Mouse (Mus musculus) midbrain, embryonic 13.5 days (tissue): ENCODE results near the gene Wdr48. TPM values are rescaled to one million over a fixed set of nuclear protein-coding genes. Genes with fewer than 3 reads are reported as not detected.

Experiments used
- ATAC-seq: fragments of 200-750 bp; cut with Nextera tagmentation; 2 replicates; pipeline ENCODE4 v1.8.0; 2017; ENCODE audit warnings: mild to moderate bottlenecking, moderate TSS enrichment, moderate library complexity
- H3K27ac ChIP-seq: fragments of 300-500 bp; sonication (generic); 2 replicates; pipeline ENCODE4 v1.5.1; 2015; ENCODE audit warnings: inconsistent platforms, mild to moderate bottlenecking, moderate library complexity
- H3K27me3 ChIP-seq: fragments of 300-500 bp; sonication (generic); 2 replicates; pipeline ENCODE4 v1.6.1; 2015; ENCODE audit warnings: mild to moderate bottlenecking, inconsistent platforms
- H3K36me3 ChIP-seq: fragments of 300-500 bp; sonication (generic); 2 replicates; pipeline ENCODE4 v1.6.1; 2015; ENCODE audit warnings: mild to moderate bottlenecking, inconsistent platforms
- H3K4me1 ChIP-seq: fragments of 300-500 bp; sonication (generic); replicated peaks from 2 replicates; pipeline ENCODE4 v1.6.1; 2015; ENCODE audit warnings: inconsistent platforms
- H3K4me2 ChIP-seq: fragments of 300-500 bp; sonication (generic); replicated peaks from 2 replicates; pipeline ENCODE4 v1.6.1; 2015; ENCODE audit warnings: moderate library complexity, mild to moderate bottlenecking, inconsistent platforms
- H3K4me3 ChIP-seq: fragments of 300-500 bp; sonication (generic); replicated peaks from 2 replicates; pipeline ENCODE4 v1.5.1; 2015; ENCODE audit warnings: mild to moderate bottlenecking, inconsistent platforms
- H3K9ac ChIP-seq: fragments of 300-500 bp; sonication (generic); replicated peaks from 2 replicates; pipeline ENCODE4 v1.6.1; 2015; ENCODE audit warnings: mild to moderate bottlenecking, inconsistent platforms
- H3K9me3 ChIP-seq: fragments of 300-500 bp; sonication (generic); 2 replicates; pipeline ENCODE4 v1.6.1; 2016; ENCODE audit warnings: mild to moderate bottlenecking, inconsistent platforms
- WGBS: fragments of 180-500 bp; shearing (Covaris S2); methylation state at CpG from one replicate; pipeline ENCODE4 v1.1.7; 2015; 5-methylcytosine and 5-hydroxymethylcytosine counted together
- polyA plus RNA-seq: library from polyadenylated mRNA; unstranded; fragments of >200 nt; fragmentation: Nextera tagmentation; extraction: Ambion mirVana; gene quantifications from 2 replicates; pipeline ENCODE4 v1.2.1, GENCODE M21; 2015

The Wdr48 gene
- 74.5 and 75.3 TPM in 2 replicates for polyA plus RNA-seq

DNA sequence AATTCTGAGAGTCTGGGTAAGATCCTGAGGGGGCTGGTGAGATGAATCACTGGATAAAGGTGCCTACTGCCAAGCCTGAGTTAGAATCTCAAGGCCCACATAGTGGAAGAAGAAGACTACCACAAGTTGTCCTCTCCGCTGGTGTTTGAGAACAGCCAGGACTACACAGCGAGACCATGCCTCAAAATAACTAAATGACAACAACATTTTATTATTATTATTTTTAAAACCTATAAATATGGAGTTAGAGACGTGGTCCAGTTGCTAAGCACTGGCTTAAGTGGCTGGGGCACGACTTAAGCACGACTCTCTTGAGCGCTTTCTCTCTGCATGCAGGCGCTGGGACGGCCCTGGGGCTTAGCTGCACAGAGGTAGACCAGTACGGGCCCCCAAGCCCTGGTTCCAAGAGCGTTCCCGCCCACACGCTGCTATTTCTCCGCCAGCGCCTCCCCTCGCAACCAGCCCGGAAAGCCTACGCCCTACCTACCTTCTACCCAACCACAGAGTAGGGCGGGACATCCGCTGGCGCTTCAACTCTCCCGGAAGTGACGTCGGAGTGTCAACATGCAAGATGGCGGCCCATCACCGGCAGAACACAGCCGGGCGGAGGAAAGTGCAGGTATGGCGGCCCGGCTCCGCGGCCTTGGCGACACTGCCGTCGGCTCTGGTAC is at the start of gene Wdr48:
TSS of gene Wdr48 (plus strand) at position 540 of the 671 bp plus-strand sequence.
- H3K27ac ChIP-seq, result peak within 1 kb of the TSS; percentile 85
- peak; percentile 99 for ATAC-seq

DNA sequence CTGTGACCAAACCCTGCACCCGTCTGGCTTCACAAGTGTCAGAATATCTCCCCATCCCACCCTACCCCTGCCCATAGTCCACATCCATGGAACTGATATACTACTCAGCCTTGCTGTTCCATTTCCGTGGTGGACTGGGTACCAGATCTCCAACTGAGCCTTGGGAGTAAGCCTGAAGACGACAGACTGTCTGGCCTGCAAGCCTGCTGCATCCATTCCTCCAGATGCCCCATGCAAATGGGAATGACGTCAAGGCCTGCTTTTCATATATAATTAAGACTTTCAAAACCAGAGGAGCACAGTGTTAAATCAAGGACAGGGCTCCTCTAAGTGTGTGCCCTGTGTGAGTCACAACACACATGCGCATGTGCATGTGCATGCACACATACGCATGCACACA is 47.5 kb upstream of the Wdr48 start:
- Histone ChIP-seq H3K9me3 (no peaks in the 10 kb centered on the region), H3K27ac (no peak overlapping the region), H3K4me1 (peaks cover 27% of the 10 kb centered on the region), H3K9ac (no peak overlapping the region), H3K4me2 (no peak overlapping the region), H3K36me3 (no peaks in the 10 kb centered on the region), H3K4me3 (no peak overlapping the region), H3K27me3 (no peaks in the 10 kb centered on the region)
- no peak for ATAC-seq
- 68% methylated on average over 6 of the region's 6 CpGs for WGBS

More for the DNA sequence above, at the start of gene Wdr48:
- H3K4me2 ChIP-seq, result peak within 1 kb of the TSS; percentile 95
- peak within 1 kb of the TSS; percentile 90 for H3K9ac ChIP-seq
- no peaks in the 10 kb centered on the region for H3K9me3 ChIP-seq
- WGBS, result 4% methylated on average over 34 of the region's 34 CpGs
- peaks cover 11% of the 10 kb centered on the region; the same call in 1 of the 2 replicates for H3K27me3 ChIP-seq
- peaks cover 21% of the 10 kb centered on the region for H3K4me1 ChIP-seq
- H3K36me3 ChIP-seq, result no peaks in the 10 kb centered on the region
- peak within 1 kb of the TSS; percentile 99 for H3K4me3 ChIP-seq

DNA sequence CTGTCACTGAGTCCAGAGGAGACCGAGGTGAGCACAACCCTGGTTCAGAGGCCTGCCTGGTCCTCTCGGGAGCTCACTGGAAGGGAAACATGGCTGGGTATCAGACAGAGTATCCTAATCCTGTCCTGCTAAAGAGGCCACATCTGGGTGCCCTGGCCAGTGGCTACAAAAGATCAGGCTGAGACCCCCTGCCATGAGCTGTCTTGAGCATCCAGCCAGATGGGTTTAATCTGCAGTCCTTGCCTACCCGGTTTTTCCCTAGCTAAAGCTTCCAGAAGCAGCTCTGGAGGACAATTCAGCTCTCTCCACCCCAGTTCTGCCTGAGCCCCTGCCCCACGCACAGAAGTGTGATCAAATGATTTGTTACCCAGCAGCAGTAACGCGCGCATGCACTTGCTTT is 46.0 kb upstream of the Wdr48 start:
- Histone ChIP-seq H3K9ac (no peak overlapping the region), H3K9me3 (no peaks in the 10 kb centered on the region), H3K4me3 (no peak overlapping the region), H3K27me3 (no peaks in the 10 kb centered on the region), H3K4me1 (peaks cover 23% of the 10 kb centered on the region), H3K4me2 (no peak overlapping the region), H3K36me3 (no peaks in the 10 kb centered on the region), H3K27ac (no peak overlapping the region)
- 21% methylated on average over 7 of the region's 7 CpGs for WGBS
- no peak for ATAC-seq

DNA sequence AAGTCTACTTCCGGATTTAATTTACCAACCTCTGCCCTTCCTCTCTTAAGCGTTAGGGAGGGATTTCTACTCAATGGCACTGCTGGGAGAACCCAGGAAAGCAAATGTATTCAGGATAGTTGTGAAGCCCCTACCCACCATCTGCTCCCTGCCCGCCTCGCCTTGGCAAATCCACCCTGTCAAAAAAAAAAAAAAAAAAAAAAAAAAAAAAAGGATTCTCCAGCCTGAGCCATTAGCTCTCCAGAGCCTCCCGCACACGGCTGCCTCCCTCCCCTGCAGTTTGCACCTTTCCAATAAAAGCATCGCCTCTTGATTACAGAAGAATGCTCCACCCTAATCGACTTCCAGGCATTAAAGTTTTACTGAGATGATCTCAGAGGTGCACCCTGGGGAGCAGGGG is 45.5 kb upstream of the Wdr48 start:
- H3K9ac ChIP-seq, result no peak overlapping the region
- ATAC-seq, result no peak
- H3K4me2 ChIP-seq, result no peak overlapping the region
- H3K27ac ChIP-seq, result no peak overlapping the region
- no peaks in the 10 kb centered on the region for H3K9me3 ChIP-seq
- H3K4me3 ChIP-seq, result no peak overlapping the region
- H3K36me3 ChIP-seq, result no peaks in the 10 kb centered on the region
- WGBS, result 12% methylated on average over 8 of the region's 8 CpGs
- H3K4me1 ChIP-seq, result peaks cover 23% of the 10 kb centered on the region
- no peaks in the 10 kb centered on the region for H3K27me3 ChIP-seq

DNA sequence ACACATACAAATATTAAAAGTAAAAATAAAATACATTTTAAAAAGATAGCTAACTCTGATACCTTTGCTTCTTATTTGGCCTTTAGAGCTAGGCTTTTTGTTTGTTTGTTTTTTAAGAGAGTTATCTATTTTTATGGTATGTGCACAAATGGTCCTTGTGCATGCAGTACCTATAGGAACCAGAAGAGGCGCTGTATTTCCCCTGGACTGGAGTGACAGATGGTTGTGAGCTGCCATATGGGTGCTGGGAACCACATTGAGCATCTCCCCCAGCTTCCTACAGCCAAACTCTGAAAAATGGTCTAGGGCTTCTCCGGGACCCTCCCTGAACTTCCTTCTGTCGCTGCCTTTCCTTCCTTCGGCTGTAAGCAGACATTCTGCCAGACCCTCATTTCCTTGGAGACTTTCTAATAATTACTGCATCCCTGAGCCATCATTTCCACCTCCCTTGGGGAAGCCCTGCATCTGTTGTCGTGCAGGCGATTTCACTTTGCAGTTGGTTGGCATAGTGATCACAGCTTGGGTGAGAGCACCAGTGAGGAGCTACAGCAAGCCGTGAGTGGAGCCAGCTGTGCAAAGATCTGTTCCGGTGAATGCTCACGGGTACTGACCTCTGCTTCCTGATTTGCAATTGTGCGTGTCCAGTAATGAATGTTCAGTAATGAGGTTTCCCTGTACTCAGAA is 42.2 kb upstream of the Wdr48 start:
- 62% methylated on average over 10 of the region's 10 CpGs for WGBS
- H3K27ac ChIP-seq, result peak overlapping the region; percentile 47
- no peak overlapping the region for H3K9ac ChIP-seq
- H3K9me3 ChIP-seq, result no peaks in the 10 kb centered on the region
- H3K36me3 ChIP-seq, result no peaks in the 10 kb centered on the region
- H3K4me2 ChIP-seq, result no peak overlapping the region
- peak; percentile 54; the same call in 1 of the 2 replicates for ATAC-seq
- no peaks in the 10 kb centered on the region for H3K27me3 ChIP-seq
- H3K4me3 ChIP-seq, result no peak overlapping the region
- peaks cover 19% of the 10 kb centered on the region for H3K4me1 ChIP-seq

DNA sequence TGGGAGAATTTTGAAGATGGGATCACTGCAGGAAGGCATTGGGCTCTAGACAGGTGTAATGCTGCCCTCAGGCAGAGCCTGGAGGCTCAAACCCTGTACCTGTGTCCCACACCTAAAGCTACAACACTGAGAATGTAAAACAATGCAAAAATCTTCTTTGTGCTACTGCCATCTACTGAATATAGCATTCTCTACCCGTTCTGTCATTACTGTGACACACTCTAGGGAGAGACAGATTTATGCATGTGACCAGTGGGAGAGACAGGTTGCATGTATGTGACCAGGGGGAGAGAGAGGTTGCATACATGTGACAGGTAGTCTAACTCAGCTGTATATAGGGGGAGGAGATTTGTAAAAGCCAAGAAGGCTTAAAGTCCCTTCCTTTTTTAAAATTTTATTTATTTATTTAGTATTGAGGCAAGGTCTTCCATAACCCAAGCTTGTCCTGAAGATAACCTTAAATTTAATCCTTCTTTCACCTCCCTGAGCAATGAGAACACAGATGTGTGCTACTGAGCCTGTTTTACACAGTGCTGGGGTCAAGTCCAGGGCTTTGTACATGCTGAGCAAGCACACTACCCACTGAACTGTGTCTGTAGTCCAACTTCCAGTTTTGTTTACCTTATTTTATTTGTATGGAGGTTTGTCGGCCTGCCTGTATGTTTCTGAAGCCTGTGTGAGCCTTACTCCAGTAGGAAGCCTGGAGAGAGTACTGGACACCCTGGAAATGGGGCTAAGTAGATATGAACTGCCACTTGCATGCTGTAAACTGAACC is 41.4 kb upstream of the Wdr48 start:
- Histone ChIP-seq H3K9me3 (no peaks in the 10 kb centered on the region), H3K27me3 (no peaks in the 10 kb centered on the region), H3K36me3 (no peaks in the 10 kb centered on the region), H3K4me1 (peaks cover 19% of the 10 kb centered on the region), H3K27ac (peak overlapping the region; percentile 47), H3K4me2 (no peak overlapping the region), H3K4me3 (no peak overlapping the region), H3K9ac (no peak overlapping the region)
- WGBS, result 79% methylated on average over 2 of the region's 2 CpGs
- ATAC-seq, result no peak; the same call in 1 of the 2 replicates

DNA sequence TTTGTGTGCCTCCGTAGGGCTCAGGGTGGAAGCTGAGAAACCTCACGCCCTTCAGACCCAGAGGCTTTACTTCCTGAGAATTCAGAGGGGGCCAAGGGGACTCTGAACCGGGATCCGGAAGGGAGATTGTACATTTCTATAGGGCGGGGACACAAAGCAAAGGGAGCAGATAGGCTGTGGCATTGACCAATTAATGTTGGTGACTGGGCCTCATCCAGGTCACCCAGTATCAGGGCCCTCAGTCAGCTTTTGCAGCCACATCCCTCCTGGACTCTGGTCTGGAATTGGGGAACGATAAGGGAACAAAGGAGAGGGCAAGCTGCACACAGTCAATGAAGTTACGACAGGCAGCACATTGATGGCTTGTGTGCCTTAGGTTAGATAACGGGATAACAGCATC is 40.5 kb upstream of the Wdr48 start:
- no peak for ATAC-seq
- H3K36me3 ChIP-seq, result no peaks in the 10 kb centered on the region
- H3K4me2 ChIP-seq, result no peak overlapping the region
- no peak overlapping the region for H3K27ac ChIP-seq
- H3K9me3 ChIP-seq, result no peaks in the 10 kb centered on the region
- peaks cover 11% of the 10 kb centered on the region for H3K4me1 ChIP-seq
- H3K27me3 ChIP-seq, result no peaks in the 10 kb centered on the region
- no peak overlapping the region for H3K9ac ChIP-seq
- WGBS, result 71% methylated on average over 8 of the region's 8 CpGs
- no peak overlapping the region for H3K4me3 ChIP-seq

DNA sequence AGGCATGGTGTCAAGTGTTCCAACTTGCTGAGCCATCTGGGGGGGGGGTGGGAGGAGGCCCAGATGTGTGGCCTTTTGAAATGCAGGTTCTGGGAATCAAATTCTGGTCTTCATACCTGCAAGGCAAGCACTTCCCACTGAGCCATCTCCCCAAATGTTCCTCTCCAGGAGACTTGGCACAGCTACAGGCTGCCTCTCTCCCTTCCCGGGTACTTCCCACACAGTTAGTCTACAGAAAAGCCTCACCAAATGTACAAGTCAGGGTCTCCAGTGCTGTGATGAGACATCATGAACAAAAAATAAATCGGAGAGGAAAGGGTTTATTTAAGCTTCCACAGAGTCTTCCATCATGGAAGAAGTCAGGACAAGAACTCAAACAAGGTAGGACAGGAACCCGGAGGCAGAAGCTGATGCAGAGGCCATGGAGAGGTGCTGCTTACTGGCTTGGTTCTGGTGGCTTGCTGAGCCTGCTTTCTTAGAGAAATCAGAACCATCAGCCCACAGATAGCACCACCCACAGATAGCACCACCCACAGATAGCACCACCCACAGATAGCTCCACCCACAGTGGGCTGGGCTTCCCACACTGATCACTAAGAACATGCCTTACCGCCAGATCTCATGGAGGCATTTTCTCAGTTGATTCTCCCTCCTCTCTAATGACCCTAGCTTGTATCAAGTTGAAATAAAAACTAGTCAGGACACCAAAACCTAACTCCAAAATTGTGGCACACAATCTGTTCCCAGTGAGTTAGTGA is 7.4 kb upstream of the Wdr48 start:
- no peak overlapping the region for H3K9ac ChIP-seq
- H3K4me2 ChIP-seq, result no peak overlapping the region
- H3K4me1 ChIP-seq, result peaks cover 18% of the 10 kb centered on the region
- no peak for ATAC-seq
- H3K36me3 ChIP-seq, result no peaks in the 10 kb centered on the region
- no peaks in the 10 kb centered on the region for H3K9me3 ChIP-seq
- peaks cover 12% of the 10 kb centered on the region; the same call in 1 of the 2 replicates for H3K27me3 ChIP-seq
- no peak overlapping the region for H3K27ac ChIP-seq
- H3K4me3 ChIP-seq, result no peak overlapping the region
- WGBS, result 72% methylated on average over 4 of the region's 4 CpGs

DNA sequence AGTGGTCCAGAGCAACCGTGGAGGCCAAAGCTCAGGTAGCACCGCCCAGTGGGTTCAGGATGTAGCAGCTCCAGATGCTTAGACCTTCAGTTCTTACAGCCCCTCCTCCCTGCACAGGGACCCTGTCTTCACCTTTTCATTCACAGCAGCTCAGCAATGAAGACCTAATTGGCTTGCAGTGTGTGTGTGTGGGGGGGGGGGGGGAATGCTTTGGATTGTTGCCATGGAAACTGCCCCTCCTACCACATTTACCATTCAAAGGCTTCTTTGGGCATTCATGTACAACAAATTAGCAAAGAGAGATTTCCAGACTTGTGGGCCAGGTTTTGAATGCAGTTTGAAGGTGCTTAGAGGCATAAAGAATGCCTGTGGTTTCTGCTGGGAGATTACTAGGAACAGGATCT is 5.8 kb upstream of the Wdr48 start:
- WGBS, result 7% methylated on average over 2 of the region's 2 CpGs
- Histone ChIP-seq H3K4me2 (no peak overlapping the region), H3K27ac (peak overlapping the region; percentile 67), H3K4me3 (no peak overlapping the region), H3K9me3 (no peaks in the 10 kb centered on the region), H3K9ac (no peak overlapping the region), H3K36me3 (no peaks in the 10 kb centered on the region), H3K27me3 (peaks cover 19% of the 10 kb centered on the region), H3K4me1 (peaks cover 18% of the 10 kb centered on the region)
- peak; percentile 77 for ATAC-seq

DNA sequence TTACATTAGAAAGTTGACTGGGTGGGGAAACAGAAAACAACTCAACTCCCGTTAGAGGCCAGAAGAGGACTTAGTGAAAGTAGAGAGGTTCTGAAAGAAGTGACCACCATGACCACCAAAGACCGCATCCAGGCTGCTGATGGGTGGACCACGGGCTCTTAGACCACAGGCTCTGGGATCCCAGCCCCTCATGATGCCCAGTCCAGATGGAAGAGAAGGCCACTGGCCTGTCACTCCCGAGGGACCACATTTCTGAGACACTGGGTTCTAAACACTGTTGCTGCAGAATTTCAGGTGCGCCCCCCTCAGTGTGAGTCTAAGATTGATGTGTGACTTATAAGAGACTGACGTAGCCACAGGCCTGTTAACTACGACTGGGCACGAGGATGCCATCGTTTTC is 5.2 kb upstream of the Wdr48 start:
- no peak overlapping the region for H3K9ac ChIP-seq
- H3K27ac ChIP-seq, result peak overlapping the region; percentile 67
- WGBS, result 65% methylated on average over 9 of the region's 9 CpGs
- no peak for ATAC-seq
- H3K36me3 ChIP-seq, result no peaks in the 10 kb centered on the region
- no peak overlapping the region for H3K4me3 ChIP-seq
- H3K9me3 ChIP-seq, result no peaks in the 10 kb centered on the region
- H3K4me1 ChIP-seq, result peaks cover 22% of the 10 kb centered on the region
- H3K27me3 ChIP-seq, result peaks cover 19% of the 10 kb centered on the region
- H3K4me2 ChIP-seq, result no peak overlapping the region

DNA sequence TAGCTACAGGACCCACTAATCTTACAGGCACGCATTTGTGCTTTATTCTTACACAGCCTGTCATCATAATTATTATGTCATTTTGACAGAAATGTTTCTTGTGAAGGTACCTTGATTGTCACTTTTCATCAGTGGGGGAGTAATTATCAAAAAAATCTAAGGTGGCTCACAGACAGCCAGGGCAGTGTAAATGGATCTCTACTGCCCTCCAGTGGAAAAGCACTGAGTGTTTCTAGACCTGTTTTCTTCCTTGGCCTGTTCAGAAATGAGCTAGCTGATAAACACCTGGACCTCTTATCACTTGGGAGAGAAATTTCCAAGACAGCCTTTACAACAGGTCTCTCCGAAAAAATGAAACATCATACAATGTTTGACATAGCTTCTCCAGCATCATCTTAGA is 4.0 kb upstream of the Wdr48 start:
- Histone ChIP-seq H3K9ac (no peak overlapping the region), H3K36me3 (no peaks in the 10 kb centered on the region), H3K27me3 (peaks cover 19% of the 10 kb centered on the region), H3K4me1 (peaks cover 27% of the 10 kb centered on the region), H3K4me2 (no peak overlapping the region), H3K9me3 (no peaks in the 10 kb centered on the region), H3K27ac (no peak overlapping the region), H3K4me3 (no peak overlapping the region)
- no peak for ATAC-seq
- 40% methylated on average over 2 of the region's 2 CpGs for WGBS
